Mouse (Mus musculus) frontal cortex, postnatal 36 days (tissue): Measurements from ENCODE around the gene Ubald2.
A peak's percentile ranks its signal among the peaks of the same experiment; 100 is the strongest.
"Not testable (repeated sequence)": the region's sequence is repeated elsewhere in the genome, so short reads cannot be mapped to it uniquely, and the experiment has no call there.

ENCODE experiments used
- DNase-seq, 2 experiments: peaks; one replicate each; pipeline ENCODE4 v3.0.0; 2022; ENCODE audit warnings: low spot score in 2 of 2

The Ubald2 gene

DNA sequence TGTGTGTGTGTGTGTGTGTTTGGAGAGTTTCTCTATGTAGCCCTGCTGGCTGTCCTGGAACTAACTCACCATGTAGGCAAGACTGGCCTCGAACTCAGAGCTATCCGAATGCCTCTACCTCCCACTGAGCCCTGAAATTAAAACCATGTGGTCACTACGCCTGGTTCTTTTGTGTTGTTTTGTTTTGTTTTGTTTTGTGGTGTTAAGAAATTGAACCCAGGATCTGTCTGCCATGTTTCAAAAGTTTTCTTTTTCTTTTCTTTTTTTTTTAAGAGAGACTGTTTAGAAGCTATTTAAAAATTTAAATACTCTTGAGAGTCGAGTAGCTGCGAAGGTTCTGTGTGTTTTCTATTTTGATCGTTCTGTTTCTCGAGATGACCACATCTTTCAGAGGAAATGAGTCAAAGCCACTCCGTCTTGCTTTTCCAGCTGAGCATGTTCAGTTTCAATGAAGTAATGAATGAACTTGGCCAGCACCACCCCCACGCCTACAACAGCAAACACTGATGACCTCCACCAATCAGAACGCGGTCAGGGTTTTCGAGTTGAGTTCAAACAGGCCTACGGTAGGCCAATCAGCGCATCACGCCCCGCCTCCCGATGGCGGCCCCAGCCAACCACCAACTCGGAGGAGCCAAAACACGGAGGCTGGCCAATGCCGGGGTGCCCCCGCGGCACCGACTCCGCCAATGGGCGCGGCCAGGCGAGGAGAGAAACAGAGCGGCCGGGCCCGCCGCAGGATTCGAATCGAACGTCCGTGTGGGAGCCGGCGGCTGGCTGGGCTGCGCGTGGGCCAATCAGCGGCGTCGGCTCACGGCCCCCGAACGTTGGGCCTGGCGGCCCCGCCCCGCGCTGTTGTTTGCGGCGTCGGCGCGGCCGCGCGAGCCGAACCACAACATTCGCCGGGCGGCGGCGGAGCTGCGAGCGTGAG lies at the start of gene Ubald2:
TSS of gene Ubald2 (plus strand) at position 739 of the 931 bp plus-strand sequence.
- peak; percentile 99 for DNase-seq

DNA sequence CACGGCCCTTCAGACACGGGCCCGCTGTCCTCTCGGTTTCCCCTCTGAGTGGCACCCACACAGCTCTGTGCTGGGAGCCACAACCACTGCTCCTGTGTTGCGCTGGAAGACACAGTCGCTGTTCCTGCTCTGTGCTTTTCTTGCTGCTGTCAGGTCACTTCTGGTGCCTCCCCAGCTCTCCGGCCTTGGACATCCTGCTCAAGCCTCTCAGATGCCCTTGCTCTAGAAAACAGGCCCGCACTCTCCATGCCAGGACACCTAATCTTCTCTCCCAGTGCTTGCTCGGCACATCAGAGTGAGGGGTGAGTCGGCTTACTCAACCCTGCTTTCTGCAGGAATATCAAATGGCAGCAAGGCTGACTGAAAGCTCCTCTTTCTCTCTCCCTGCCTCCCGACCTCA lies 49.7 kb upstream of the Ubald2 start:
- no peak for DNase-seq

DNA sequence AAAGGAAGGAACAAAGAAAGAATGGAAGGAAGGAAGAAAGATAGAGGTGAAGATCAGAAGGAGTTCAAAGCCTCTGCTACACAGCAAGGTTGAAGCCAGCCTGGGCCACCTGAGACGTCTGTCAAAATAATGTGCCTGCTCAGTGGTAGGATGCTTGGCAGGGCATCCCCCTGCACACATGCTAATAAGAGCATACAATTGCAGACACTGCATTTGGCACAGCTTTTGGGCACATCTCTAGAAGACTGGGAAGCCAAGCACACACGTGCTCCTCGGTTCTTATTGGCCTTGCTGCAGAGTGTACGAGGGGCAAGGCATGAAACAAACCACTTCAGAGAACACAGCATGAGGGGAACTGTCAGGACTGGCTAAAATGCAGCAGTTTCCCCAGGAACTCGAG lies 47.9 kb upstream of the Ubald2 start:
- no peak for DNase-seq

DNA sequence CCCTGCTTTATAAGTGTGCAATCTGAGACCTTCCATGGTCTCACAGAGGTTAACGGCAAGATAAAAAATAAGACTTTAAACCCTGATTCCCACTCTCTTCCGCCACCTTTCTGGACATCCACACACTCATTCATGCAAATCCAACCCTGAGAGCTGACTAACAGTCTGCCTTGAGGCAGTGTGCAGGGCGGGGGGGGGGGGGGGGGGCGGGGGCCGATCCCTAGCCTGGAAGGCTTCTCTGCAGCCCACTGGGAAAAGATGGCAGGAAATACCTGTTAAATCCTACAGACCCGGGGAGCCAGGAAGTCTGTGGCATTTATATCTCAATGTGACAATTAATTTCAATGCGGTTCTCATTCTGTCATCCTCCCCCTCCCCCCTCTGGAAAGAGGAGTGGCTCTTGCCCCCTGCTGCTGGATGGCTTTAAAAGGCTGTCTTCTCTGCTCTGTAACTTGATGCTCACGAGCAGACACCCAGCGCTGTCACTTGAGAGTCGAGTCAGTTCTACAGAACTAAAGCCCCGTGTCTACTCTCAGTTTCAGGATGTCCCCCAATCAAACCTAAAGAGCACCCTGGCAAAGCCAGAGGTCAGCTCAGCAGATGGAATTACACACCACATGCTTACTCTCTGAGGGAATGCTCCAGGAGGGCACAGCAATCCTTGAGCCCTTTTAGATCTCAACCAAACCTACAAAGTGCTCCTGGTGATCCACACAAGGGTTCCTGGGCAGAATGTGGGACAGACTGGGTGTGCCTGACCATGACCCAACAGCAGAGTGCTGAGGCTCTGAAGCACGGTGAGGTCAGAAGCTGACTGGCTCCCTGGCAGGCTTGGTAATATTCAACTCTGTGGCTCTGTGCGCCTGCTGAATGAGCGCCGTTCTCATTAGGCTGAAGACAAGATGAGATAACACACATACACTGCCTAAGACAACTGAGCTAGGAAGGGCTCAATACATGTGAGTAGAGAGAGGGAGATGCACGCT lies 46.5 kb upstream of the Ubald2 start:
- no peak for DNase-seq

DNA sequence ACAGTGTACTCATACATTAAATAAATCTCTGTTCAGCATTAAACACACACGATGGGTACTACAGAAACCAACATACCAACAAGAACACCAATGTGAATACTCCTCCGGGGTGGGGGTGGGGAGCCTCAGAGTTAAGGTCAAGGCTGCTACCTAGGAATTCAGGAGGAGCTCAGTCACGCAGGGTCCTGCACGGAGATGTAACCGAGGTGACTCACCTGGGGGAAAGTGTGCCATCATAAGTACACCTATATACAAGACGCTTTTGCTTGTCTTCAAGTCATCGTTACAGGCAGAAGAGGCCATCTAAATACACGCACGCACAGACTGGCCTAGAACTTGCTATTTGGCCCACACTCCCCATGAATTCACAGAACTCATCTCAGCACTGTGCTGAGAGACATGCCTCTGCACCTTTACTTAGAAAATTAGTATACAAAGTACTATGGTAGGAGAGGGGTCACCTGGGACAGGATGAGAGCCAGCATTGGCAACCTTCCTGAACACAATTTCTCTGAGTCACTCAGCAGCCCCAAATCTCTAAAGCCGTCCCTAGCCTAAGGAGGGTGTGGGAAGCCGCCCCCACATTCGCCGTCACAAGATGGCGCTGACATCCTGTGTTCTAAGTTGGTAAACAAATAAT lies 44.9 kb upstream of the Ubald2 start:
- peak in 1 of 2 experiments; percentile 26 for DNase-seq

DNA sequence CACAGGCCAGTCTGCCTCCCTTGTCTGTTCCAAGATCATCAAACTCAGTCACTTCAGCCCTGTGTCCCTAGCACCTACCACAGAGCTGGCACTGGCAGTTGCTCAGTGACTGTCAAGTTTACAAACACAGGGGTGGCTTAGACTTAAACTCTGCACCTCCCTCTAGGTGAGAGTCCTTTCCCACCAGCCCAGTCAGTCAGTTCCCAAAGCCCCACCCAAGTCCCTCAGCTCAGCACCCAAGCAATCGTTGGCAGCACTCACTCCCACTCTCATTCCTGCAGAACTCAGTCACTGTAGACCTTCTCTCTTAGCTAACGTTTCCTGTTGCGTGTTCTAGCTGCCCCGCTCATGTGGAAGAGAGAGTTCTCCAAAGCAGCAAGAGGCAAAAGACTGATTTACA lies 39.1 kb upstream of the Ubald2 start:
- DNase-seq: no peak

DNA sequence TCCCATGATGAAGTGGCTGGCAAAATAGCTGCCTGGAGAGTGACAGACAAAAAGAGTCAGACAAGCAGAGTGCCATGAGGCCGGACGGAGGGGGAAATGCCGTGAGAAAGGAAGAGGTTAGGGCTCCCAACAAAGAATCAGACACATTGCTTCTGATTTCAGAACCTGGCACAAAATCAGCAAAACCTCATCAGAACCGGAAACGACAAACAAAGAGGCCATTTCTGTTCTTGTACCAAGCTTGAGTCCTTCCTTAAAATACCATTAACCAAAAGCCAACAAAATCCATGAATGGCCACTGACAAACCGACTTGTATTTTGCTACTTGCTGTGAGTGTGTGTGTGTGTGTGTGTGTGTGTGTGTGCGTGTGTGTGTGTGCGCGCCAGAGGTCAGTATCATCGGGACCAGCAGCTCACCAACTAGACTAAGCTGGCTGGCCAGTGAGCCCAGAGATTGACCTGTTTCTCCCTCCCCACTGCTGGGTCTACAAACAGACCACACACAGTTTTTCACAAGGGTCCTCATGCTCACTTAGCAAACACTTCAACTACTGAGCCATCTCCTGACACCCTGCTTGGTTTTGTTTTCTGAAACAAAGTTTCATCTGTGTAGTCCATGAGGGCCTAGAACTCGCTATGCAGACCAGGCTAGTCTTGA lies 37.5 kb upstream of the Ubald2 start:
- DNase-seq: no peak

DNA sequence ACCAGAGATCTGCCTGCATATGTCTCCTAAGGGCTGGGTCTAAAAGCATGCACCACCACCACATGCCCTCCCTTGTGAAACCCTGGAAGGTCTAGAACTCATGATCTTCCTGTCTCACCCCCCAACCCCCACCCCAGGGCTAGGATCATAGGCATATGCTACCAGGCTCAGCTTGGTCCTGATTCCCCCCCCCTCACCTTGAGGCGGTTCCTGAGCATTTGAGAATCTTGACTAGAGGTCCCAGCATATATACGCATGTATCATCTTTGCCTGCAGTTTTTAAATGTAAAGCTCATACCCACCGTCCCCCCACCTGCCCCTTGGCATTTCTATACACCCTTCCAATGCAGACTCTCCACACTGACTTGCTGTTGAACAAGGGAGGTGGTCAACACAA lies 37.0 kb upstream of the Ubald2 start:
- DNase-seq: no peak

DNA sequence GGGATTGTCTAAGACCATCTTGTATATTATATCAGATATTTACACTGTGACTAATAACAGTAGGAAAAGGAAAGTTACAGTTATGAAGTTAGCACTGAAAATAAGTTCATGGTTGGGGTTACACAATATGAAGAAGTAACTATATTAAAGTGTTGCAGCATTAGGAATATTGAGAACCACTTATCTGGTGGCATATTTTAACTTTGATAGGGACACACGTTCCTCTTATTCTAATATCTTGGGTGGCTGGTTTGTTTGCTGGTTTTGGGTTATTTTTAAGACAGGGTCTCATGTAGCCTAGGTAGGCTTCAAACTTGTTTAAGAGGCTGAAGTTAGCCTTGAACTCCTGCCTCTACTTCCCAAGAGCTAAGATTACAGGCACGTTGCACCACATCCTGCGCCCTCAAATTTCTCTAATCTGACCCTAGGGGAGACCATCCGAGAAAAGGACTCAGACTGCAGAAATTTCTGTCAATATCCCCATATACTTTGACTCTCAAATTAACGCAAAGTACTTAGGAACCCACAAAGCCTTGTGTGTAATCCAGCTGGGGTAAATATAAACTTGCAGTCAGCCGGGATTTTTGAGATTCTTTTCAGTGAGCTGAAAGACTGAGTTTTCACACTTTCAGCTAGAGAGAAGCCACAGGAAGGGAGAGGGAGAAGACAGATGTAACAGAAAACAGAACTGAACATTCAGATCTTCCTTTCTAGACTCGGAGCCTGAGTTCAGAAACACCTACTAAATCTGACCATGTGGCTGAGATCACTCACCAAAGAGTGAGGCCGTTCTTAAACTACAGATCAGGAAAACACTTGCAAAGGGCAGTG lies 36.2 kb upstream of the Ubald2 start:
- DNase-seq: no peak

DNA sequence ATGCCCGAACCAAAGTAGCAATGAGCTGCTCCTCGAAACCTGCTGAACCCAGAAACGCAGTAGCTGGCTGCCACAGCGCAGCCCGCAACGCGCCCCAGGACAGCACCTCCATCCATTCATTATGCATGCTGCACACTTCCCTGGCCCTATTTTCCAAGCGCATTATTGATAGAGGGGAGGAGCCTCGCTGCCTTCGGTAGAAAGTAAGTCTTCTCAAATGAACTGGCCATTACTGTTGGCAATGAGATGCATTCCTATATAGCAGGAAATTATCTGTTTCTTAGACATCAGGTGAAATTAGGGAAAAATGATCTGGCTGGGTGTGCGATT lies 35.6 kb upstream of the Ubald2 start:
- DNase-seq: no peak

DNA sequence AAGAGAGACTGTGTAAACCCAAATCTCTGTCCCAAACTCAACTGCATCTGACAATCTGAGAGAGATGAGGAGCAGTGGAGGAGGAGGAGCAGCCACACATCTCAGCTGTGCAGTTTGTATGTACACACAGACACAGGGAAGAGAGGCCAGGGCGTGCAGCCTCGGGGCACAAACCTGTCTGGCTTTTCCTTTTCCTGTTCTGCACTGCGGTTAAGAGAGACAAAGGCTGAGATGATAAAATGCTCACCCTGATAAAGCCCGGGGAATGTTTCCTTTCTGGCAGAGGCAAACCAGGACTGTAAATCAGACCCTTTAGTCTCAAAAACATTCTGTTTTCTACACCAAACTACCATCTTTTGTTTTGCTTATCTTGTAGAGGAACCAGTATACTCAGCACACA lies 33.3 kb upstream of the Ubald2 start:
- no peak for DNase-seq

DNA sequence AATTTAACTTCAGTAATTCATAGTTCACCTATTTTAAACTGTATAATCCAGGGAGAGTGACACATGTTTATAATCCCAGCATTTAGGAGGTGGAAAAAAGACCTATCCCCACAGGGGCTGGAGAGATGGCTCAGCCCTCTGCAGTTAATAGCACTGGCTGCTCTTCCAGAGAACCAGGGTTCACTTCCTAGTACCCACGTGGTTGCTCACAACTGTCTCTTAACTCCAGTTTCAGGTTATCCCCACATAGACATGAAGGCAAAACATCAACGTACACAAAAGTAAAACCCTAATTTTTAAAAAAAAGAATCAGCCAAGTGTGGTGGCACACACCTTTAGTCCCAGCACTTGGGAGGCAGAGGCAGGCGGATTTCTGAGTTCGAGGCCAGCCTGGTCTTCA lies 28.3 kb upstream of the Ubald2 start:
- no peak for DNase-seq

DNA sequence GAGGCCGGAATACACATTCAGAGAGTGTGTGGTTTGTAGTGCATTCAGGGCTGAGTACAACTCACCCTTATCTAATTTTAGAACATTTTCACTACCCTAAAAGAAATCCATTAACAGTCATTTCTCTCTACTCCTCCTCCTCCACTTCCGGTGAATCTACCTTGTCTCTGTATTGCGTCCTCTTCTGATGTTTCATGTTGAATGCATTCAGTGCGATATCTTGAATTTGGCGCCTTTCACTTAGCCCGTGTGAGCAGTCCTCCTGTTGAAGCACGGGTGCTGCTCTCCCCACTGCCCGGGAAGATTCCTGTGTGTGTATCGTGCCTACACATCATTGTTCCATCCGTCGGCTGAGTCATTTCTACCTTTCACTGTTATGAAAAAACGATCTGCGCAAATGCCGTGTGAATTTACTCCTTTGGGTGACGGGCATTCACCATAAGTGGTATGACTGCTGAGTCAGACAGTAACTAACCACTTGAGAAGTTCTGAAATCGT lies 27.6 kb upstream of the Ubald2 start:
- DNase-seq: no peak

DNA sequence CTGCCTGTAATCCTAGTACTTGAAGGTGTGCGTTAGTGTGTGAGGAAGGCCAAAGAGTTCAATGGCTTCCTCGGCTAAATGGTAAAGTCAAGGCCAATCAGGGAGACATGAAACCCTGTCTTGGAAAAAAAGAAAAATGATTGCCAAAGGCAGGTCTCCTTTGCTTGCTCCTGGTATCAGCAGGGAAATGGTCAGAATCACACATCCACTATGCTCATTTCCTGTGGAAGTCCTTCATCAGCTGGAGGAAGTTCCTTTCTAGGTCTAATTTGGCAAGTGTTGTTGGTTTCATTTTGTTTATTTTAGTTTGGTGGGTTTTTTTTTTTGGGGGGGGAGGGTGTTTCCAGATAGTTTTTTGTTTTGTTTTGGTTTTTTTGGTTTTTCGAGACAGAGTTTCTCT lies 24.9 kb upstream of the Ubald2 start:
- DNase-seq: no peak

DNA sequence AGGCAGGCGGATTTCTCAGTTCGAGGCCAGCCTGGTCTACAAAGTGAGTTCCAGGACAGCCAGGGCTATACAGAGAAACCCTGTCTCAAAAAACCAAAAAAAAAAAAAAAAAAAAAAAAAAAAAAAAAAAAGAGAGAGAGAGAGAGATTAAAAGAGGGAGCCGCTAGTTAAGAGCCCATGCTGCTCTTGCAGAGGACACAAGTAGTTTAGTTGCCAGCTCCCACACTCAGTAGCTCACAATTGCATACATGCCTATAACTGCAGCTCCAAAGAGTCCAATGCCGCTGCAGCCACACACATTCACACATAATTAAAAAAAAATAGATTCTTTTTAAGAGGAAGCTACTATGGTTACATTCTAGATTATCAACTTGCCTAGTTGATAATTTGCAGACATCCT lies 23.5 kb upstream of the Ubald2 start:
- DNase-seq: not testable (repeated sequence)

DNA sequence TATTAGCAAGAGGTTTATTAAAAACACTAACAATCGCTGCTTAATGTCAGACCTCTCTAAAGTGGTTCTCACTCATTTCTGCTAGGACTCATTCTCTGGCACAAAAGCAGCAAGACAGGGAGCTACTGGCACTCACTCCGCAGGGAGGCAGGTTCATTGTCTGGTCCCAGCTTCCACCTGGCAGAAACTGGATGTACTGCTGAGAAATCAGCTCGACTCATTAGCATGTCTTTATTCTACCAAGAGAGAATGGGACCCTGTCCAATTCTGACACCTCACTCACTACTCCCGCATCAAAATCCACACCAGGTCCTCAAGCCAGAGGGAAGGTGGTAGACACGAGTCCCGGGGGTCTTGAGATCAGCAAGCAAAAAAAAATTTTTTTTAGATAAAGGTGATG lies 22.3 kb upstream of the Ubald2 start:
- no peak for DNase-seq

DNA sequence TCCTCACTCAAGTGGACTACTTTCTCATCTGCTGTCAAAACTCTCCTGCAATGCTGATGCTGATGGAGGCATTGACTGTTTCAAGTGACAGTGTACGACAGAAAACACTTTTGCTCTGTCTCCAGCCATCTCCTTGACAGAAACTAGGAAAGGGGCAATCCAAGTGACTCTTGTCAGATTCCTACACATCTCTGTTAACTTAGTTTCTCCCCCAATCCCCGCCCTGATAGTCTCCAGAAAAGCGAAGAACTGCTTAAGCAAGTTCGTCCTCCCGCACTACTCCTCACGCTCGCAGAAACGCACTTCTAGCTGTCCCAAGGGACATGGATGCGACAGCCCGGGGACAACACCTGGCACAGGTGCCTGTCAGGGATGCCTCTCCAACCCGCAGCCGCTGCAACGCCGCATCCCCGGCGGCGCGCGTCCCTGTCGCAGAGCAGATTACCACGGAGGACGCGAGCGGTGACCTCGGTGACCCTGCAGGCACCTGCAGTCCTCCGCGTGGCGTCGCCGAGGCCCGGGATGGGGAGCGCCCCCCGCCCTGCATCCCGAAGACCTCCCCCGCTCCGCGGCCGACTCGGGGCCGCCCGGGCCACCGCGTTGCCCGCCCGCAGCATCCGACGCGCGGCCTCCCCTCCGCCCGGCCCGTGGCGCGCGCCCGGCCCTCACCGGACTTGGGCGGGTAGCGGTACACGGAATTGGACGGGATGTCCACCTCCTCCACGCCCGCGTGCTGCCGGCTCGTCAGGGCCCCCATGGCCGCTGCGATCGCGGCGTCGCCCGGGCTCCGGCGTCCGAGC lies 21.7 kb upstream of the Ubald2 start:
- DNase-seq: no peak

DNA sequence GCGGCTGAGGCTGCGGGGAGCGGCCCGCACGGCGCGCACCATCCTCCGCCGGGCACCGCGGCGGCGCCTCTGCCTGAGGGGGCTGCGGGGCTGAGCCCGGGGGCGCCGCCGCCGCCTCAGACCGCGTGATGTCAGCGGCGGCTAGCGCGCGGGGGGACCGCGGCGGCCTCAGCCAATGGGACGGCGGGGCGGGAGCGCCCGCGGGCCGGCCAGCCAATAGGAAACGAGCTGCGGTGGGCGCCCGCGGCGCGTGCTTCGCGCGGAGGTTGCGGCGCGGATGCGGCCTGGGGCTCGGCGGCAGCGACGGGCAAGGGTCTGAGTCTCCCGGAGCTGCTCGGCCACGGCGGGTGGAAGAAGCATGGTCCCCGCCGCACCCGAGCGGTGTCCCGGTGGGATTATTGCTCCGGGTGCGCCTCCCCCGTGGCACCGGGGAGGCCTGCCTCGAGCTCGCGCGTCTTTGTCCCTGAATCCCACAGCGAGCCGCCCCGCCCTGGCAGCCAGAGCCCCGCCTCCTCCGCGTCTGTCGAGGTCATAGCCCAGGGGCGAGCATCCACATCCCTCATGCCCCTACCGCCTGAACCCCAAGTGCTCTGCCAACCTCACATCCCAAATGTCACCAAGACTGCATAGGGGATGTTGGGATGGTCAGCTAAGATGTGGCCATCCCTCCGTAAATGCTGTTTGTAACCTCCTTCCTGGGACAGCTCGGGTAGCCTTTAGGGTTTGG lies 20.8 kb upstream of the Ubald2 start, which contains the start of gene Rnf157:
TSS of gene Rnf157 (minus strand) at position 129 of the 727 bp plus-strand sequence.
- DNase-seq: peak; percentile 89 to 91

DNA sequence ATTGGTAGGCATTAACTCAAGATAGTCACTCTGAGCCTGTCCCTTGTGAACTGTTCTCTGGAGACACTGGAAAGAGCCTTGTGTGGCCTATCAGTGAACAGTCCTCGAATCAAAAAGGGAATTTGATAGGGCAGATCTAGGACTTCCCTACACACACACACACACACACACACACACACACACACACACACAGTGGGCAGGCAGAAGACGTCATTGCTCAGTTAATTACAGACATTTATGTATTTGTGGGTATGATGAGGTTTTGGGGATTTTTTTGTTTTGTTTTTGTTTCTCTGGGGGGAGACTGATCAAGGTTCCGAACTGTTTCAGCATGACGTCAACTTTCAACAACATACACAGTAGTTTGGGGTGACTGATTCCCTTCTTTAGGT lies 20.3 kb upstream of the Ubald2 start:
- DNase-seq: no peak
